Mouse (Mus musculus) embryonic fibroblast, embryonic 13.5 days (primary cell): Measurements from ENCODE around the gene Rabgap1l. TPM values are rescaled to one million over a fixed set of nuclear protein-coding genes. Genes with fewer than 3 reads are reported as not detected.
"Not testable (repeated sequence)": the region's sequence is repeated elsewhere in the genome, so short reads cannot be mapped to it uniquely, and the experiment has no call there.

ENCODE experiments used
- H3K27ac ChIP-seq: 2 replicates; pipeline ENCODE4 v1.5.1; 2012; ENCODE audit warnings: low read length, control low read depth, inconsistent platforms; ENCODE audit not compliant: insufficient read depth
- H3K4me1 ChIP-seq: 2 replicates; pipeline ENCODE4 v1.6.1; 2011; ENCODE audit warnings: low read length; ENCODE audit not compliant: control insufficient read depth, insufficient read depth
- H3K4me3 ChIP-seq: 2 replicates; pipeline ENCODE4 v1.5.1; 2011; ENCODE audit warnings: mild to moderate bottlenecking, control low read depth, low read length; ENCODE audit not compliant: insufficient read depth
- CTCF ChIP-seq: IDR thresholded peaks from 2 replicates; pipeline ENCODE4 v1.5.1; 2011; ENCODE audit warnings: mild to moderate bottlenecking, control low read depth, low read length, moderate library complexity, borderline replicate concordance; ENCODE audit not compliant: insufficient read depth
- POLR2A ChIP-seq: IDR thresholded peaks from 2 replicates; pipeline ENCODE4 v1.6.1; 2011; ENCODE audit warnings: low read depth, mild to moderate bottlenecking, control low read depth, low read length, moderate library complexity
- polyA plus RNA-seq: library from polyadenylated mRNA; stranded (reverse); fragments of >200 nt; gene quantifications from 2 replicates; pipeline ENCODE4 v1.2.4, GENCODE M21; 2011; ENCODE audit warnings: low read depth; ENCODE audit not compliant: missing spikeins, insufficient read length

Rabgap1l gene
- polyA plus RNA-seq, 1 experiment: 43.2 TPM

GRCm38 (mm10) chr1:160297701-160298100, 495.3 kb downstream of the Rabgap1l start:
- Histone ChIP-seq H3K27ac (no peak overlapping the region), H3K4me1 (peaks cover 3% of the 10 kb centered on the region), H3K4me3 (no peak overlapping the region)
- TF ChIP-seq CTCF: no peak
- TF ChIP-seq POLR2A: no peak

- Histone ChIP-seq H3K27ac (no peak overlapping the region), H3K4me3 (no peak overlapping the region), H3K4me1 (peaks cover 3% of the 10 kb centered on the region)
- no peak for TF ChIP-seq CTCF
- TF ChIP-seq POLR2A: no peak
These were observed 497.7 kb downstream of the Rabgap1l start for GRCm38 (mm10) chr1:160295323-160295722.

GRCm38 (mm10) chr1:160293488-160293887, 499.5 kb downstream of the Rabgap1l start:
- Histone ChIP-seq H3K27ac (no peak overlapping the region), H3K4me3 (no peak overlapping the region), H3K4me1 (peaks cover 3% of the 10 kb centered on the region)
- TF ChIP-seq CTCF: no peak
- TF ChIP-seq POLR2A: no peak

GRCm38 (mm10) chr1:160292058-160292457, 501.0 kb downstream of the Rabgap1l start:
- Histone ChIP-seq H3K27ac (no peak overlapping the region), H3K4me1 (no peaks in the 10 kb centered on the region), H3K4me3 (no peak overlapping the region)
- no peak for TF ChIP-seq POLR2A
- TF ChIP-seq CTCF: no peak

GRCm38 (mm10) chr1:160290242-160290641, 502.8 kb downstream of the Rabgap1l start:
- Histone ChIP-seq H3K27ac (no peak overlapping the region), H3K4me1 (no peaks in the 10 kb centered on the region), H3K4me3 (no peak overlapping the region)
- TF ChIP-seq POLR2A (no peak), CTCF (no peak)

GRCm38 (mm10) chr1:160287058-160287645, 505.9 kb downstream of the Rabgap1l start:
- Histone ChIP-seq H3K4me3 (no peak overlapping the region), H3K27ac (no peak overlapping the region), H3K4me1 (no peaks in the 10 kb centered on the region)
- TF ChIP-seq CTCF (no peak), POLR2A (no peak)

GRCm38 (mm10) chr1:160286400-160287057, 506.5 kb downstream of the Rabgap1l start:
- Histone ChIP-seq H3K4me3 (no peak overlapping the region), H3K4me1 (no peaks in the 10 kb centered on the region), H3K27ac (no peak overlapping the region)
- TF ChIP-seq CTCF (no peak), POLR2A (no peak)

GRCm38 (mm10) chr1:160284241-160284640, 508.8 kb downstream of the Rabgap1l start:
- H3K4me3 ChIP-seq: no peak overlapping the region
- TF ChIP-seq POLR2A (no peak), CTCF (no peak)

GRCm38 (mm10) chr1:160282166-160282874, 510.7 kb downstream of the Rabgap1l start:
- not testable (repeated sequence) for H3K4me1 ChIP-seq, H3K4me3 ChIP-seq, H3K27ac ChIP-seq

More at GRCm38 (mm10) chr1:160284241-160284640, 508.8 kb downstream of the Rabgap1l start:
- H3K27ac ChIP-seq: no peak overlapping the region
- peaks cover 2% of the 10 kb centered on the region for H3K4me1 ChIP-seq
